Mouse (Mus musculus): ENCODE data around the gene Senp7.

GRCm38 (mm10) chr16:56131666-56132065, 83.5 kb downstream of the Senp7 start:
- TF ChIP-seq GATA1 (IDR thresholded peaks at IDR 0.05; ENCODE audit: borderline replicate concordance, low read length) (no peak), FLI1 (IDR thresholded peaks at IDR 0.05; ENCODE audit: low read length) (no peak)

Measured in megakaryocyte, embryonic 14.5 days (primary cell).